Mouse (Mus musculus): ENCODE results near the gene a.

DNA sequence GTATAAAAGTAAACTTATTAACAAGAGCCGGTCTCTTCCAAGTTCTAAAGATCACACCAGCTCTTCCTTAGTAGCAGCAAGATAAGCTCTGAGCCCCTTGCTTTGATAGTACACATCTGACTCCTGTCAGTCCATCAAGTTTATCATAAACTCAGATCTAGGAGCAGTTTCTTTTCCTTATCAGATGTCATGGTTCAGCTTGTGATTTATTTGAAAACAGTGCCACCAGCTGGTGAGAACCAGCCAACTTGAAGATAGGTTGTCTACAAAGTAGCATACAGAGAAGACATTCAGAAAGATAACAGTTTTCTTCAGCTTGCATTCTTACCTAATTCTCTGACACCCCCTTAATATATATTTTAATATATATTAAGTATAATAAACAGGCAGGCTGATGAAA, 64.2 kb downstream of the a start:
- TF ChIP-seq CTCF (IDR thresholded peaks at IDR 0.05; ENCODE audit: insufficient read depth, low read depth, low read length) = no peak
- no peak for TF ChIP-seq POLR2A (IDR thresholded peaks at IDR 0.05; ENCODE audit: insufficient read depth, low read depth, low read length)
